Mouse (Mus musculus) stomach, postnatal 0 days (tissue): ENCODE measurements around the gene Stxbp3.

Source experiments
- CTCF ChIP-seq: IDR thresholded peaks from 2 replicates; pipeline ENCODE4 v1.5.1; 2016; ENCODE audit warnings: antibody characterized with exemption, low read depth, mild to moderate bottlenecking, moderate library complexity
- EP300 ChIP-seq: optimal IDR thresholded peaks from 2 replicates; pipeline ENCODE3; 2016; ENCODE audit warnings: antibody characterized with exemption

DNA sequence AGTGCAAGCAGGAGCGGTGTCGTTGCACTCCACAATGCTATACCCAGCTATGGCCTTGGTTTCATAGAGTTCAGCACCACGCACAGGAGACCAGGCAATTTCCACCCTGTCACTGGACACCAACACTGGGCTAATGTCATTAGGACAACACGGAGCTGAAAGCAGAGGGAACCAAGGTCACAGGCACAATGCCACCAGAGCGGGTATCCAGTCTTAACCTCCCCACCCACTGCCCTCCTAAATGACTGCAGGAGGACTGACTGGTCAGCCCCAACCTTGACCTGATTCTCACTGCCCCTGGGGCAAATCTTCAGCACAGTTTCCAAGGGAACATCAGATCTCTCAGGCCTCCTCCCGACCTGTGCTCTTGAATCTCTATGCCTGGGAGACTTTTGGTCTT is 30.3 kb upstream of the Stxbp3 start:
- TF ChIP-seq EP300 (no peak), CTCF (no peak)
